Mouse (Mus musculus) embryonic facial prominence, embryonic 14.5 days (tissue): ENCODE data around the gene Mfsd2b. TPM values are rescaled to one million over a fixed set of nuclear protein-coding genes. Genes with fewer than 3 reads are reported as not detected.
"Not testable (repeated sequence)": the region's sequence is repeated elsewhere in the genome, so short reads cannot be mapped to it uniquely, and the experiment has no call there.

Experiments used
- ATAC-seq: fragments of 200-750 bp; cut with Nextera tagmentation; 2 replicates; pipeline ENCODE4 v1.8.0; 2017; ENCODE audit warnings: low read depth, moderate number of reproducible peaks, moderate TSS enrichment
- DNase-seq: peaks from one replicate; pipeline ENCODE4 v3.0.0-alpha.2; 2015; ENCODE audit warnings: low spot score
- H3K27ac ChIP-seq: fragments of 300-500 bp; sonication (generic); replicated peaks from 2 replicates; pipeline ENCODE4 v1.5.1; 2014; ENCODE audit warnings: low read depth, mild to moderate bottlenecking, low read length, moderate library complexity
- H3K27me3 ChIP-seq: fragments of 300-500 bp; sonication (generic); replicated peaks from 2 replicates; pipeline ENCODE4 v1.6.1; 2014; ENCODE audit warnings: low read length; ENCODE audit not compliant: control insufficient read depth, insufficient read depth
- H3K36me3 ChIP-seq: fragments of 300-500 bp; sonication (generic); 2 replicates; pipeline ENCODE4 v1.6.1; 2014; ENCODE audit warnings: low read length, mixed read lengths; ENCODE audit not compliant: control insufficient read depth, insufficient read depth
- H3K4me1 ChIP-seq: fragments of 300-500 bp; sonication (generic); 2 replicates; pipeline ENCODE4 v1.6.1; 2014; ENCODE audit warnings: antibody characterized with exemption, low read length; ENCODE audit not compliant: control insufficient read depth, insufficient read depth
- H3K4me2 ChIP-seq: fragments of 300-500 bp; sonication (generic); 2 replicates; pipeline ENCODE4 v1.6.1; 2014; ENCODE audit warnings: low read depth, mild to moderate bottlenecking, low read length, moderate library complexity, mixed read lengths
- H3K4me3 ChIP-seq: fragments of 300-500 bp; sonication (generic); 2 replicates; pipeline ENCODE4 v1.5.1; 2014; ENCODE audit warnings: low read depth, mild to moderate bottlenecking, low read length
- H3K9ac ChIP-seq: fragments of 300-500 bp; sonication (generic); 2 replicates; pipeline ENCODE4 v1.6.1; 2014; ENCODE audit warnings: low read depth, mild to moderate bottlenecking, low read length, moderate library complexity, mixed read lengths
- H3K9me3 ChIP-seq: fragments of 300-500 bp; sonication (generic); 2 replicates; pipeline ENCODE4 v1.6.1; 2016; ENCODE audit warnings: low read length; ENCODE audit not compliant: control insufficient read depth
- WGBS: fragments of 180-500 bp; shearing (Covaris S2); extraction: QIAGEN DNeasy Blood & Tissue Kit; methylation state at CpG from one replicate; pipeline ENCODE4 v1.1.7; 2014; 5-methylcytosine and 5-hydroxymethylcytosine counted together
- polyA plus RNA-seq: library from polyadenylated mRNA; unstranded; fragments of >200 nt; fragmentation: Nextera tagmentation; extraction: Ambion mirVana; gene quantifications from 2 replicates; pipeline ENCODE4 v1.2.1, GENCODE M21; 2014

The Mfsd2b gene
- polyA plus RNA-seq: 0.70 and 0.87 TPM in 2 replicates

- DNase-seq (peak; percentile 90), ATAC-seq (peak; percentile 92)
- H3K27me3 ChIP-seq: no peaks in the 10 kb centered on the region
- H3K9ac ChIP-seq: peak within 1 kb of the TSS; percentile 58
- H3K4me1 ChIP-seq: peaks cover 13% of the 10 kb centered on the region; the same call in 1 of the 2 replicates
- WGBS: 3% methylated on average over 23 of the region's 24 CpGs
- no peak within 1 kb of the TSS for H3K27ac ChIP-seq
- H3K36me3 ChIP-seq: peaks cover 7% of the 10 kb centered on the region
- H3K9me3 ChIP-seq: no peaks in the 10 kb centered on the region
- H3K4me2 ChIP-seq: peak within 1 kb of the TSS; percentile 82
- H3K4me3 ChIP-seq: peak within 1 kb of the TSS; percentile 39
Observed at GRCm38 (mm10) chr12:4874161-4874927, at the start of gene Mfsd2b. Gene Mfsd2b (minus strand): TSS chr12:4874359.

- H3K4me1 ChIP-seq: peaks cover 11% of the 10 kb centered on the region
- peak overlapping the region; percentile 98 for H3K27ac ChIP-seq
- peak overlapping the region; percentile 97 for H3K4me3 ChIP-seq
- ATAC-seq (peak; percentile 44), DNase-seq (peak; percentile 72)
- under 1% methylated on average over 33 of the region's 48 CpGs for WGBS
- H3K9ac ChIP-seq: peak overlapping the region; percentile 99
- H3K36me3 ChIP-seq: no peaks in the 10 kb centered on the region
- no peaks in the 10 kb centered on the region for H3K9me3 ChIP-seq
- H3K27me3 ChIP-seq: no peaks in the 10 kb centered on the region
- H3K4me2 ChIP-seq: peak overlapping the region; percentile 71
Observed at GRCm38 (mm10) chr12:4917805-4918591, 43.8 kb upstream of the Mfsd2b start.

GRCm38 (mm10) chr12:4916994-4917804, 43.0 kb upstream of the Mfsd2b start, which contains the start of gene Atad2b:
Gene Atad2b (plus strand): TSS chr12:4917353.
- Histone ChIP-seq H3K4me3 (peak within 1 kb of the TSS; percentile 97), H3K4me2 (peak within 1 kb of the TSS; percentile 71), H3K27me3 (no peaks in the 10 kb centered on the region), H3K9me3 (no peaks in the 10 kb centered on the region), H3K4me1 (peaks cover 11% of the 10 kb centered on the region), H3K9ac (peak within 1 kb of the TSS; percentile 99), H3K36me3 (no peaks in the 10 kb centered on the region), H3K27ac (peak within 1 kb of the TSS; percentile 98)
- under 1% methylated on average over 33 of the region's 89 CpGs for WGBS
- peak; percentile 97 for ATAC-seq
- peak; percentile 97 for DNase-seq

- H3K4me3 ChIP-seq: no peak overlapping the region
- no peak overlapping the region for H3K4me2 ChIP-seq
- no peak overlapping the region for H3K9ac ChIP-seq
- no peak overlapping the region for H3K27ac ChIP-seq
- peaks cover 11% of the 10 kb centered on the region for H3K4me1 ChIP-seq
- WGBS: 75% methylated on average over 3 of the region's 3 CpGs
- no peaks in the 10 kb centered on the region for H3K36me3 ChIP-seq
- DNase-seq: no peak
- no peaks in the 10 kb centered on the region for H3K9me3 ChIP-seq
- ATAC-seq: no peak
- no peaks in the 10 kb centered on the region for H3K27me3 ChIP-seq
Observed at GRCm38 (mm10) chr12:4914944-4915343, 40.8 kb upstream of the Mfsd2b start.

- Histone ChIP-seq H3K27me3 (no peaks in the 10 kb centered on the region), H3K4me3 (no peak overlapping the region), H3K4me2 (no peak overlapping the region), H3K4me1 (peaks cover 6% of the 10 kb centered on the region), H3K9me3 (no peaks in the 10 kb centered on the region), H3K36me3 (no peaks in the 10 kb centered on the region), H3K27ac (no peak overlapping the region), H3K9ac (no peak overlapping the region)
- ATAC-seq (no peak), DNase-seq (no peak)
- 59% methylated on average over 3 of the region's 3 CpGs for WGBS
Observed at GRCm38 (mm10) chr12:4914441-4914840, 40.3 kb upstream of the Mfsd2b start.

GRCm38 (mm10) chr12:4911716-4912115, 37.6 kb upstream of the Mfsd2b start:
- H3K36me3 ChIP-seq: no peaks in the 10 kb centered on the region
- no peaks in the 10 kb centered on the region for H3K4me1 ChIP-seq
- no peak overlapping the region for H3K27ac ChIP-seq
- H3K9ac ChIP-seq: no peak overlapping the region
- 74% methylated on average over 4 of the region's 4 CpGs for WGBS
- ATAC-seq (no peak), DNase-seq (no peak)
- H3K9me3 ChIP-seq: no peaks in the 10 kb centered on the region
- H3K4me2 ChIP-seq: no peak overlapping the region
- no peaks in the 10 kb centered on the region for H3K27me3 ChIP-seq
- no peak overlapping the region for H3K4me3 ChIP-seq

- H3K27me3 ChIP-seq, H3K4me2 ChIP-seq, H3K36me3 ChIP-seq, H3K9ac ChIP-seq, ATAC-seq, DNase-seq, H3K4me1 ChIP-seq, H3K27ac ChIP-seq, H3K9me3 ChIP-seq, H3K4me3 ChIP-seq: not testable (repeated sequence)
- WGBS: 90% methylated on average over 1 of the region's 1 CpGs
Observed at GRCm38 (mm10) chr12:4910496-4910895, 36.3 kb upstream of the Mfsd2b start.

GRCm38 (mm10) chr12:4908391-4908790, 34.2 kb upstream of the Mfsd2b start:
- Histone ChIP-seq H3K4me2 (no peak overlapping the region), H3K9me3 (no peaks in the 10 kb centered on the region), H3K4me3 (no peak overlapping the region), H3K27ac (no peak overlapping the region), H3K36me3 (no peaks in the 10 kb centered on the region), H3K9ac (no peak overlapping the region), H3K4me1 (no peaks in the 10 kb centered on the region), H3K27me3 (no peaks in the 10 kb centered on the region)
- ATAC-seq (no peak), DNase-seq (no peak)
- WGBS: 92% methylated on average over 7 of the region's 7 CpGs
